Mouse (Mus musculus): Measurements from ENCODE around the gene Tor1aip2. TPM values are rescaled to one million over a fixed set of nuclear protein-coding genes. Genes with fewer than 3 reads are reported as not detected.
"Not testable (repeated sequence)": the region's sequence is repeated elsewhere in the genome, so short reads cannot be mapped to it uniquely, and the experiment has no call there.

The Tor1aip2 gene
- polyA plus RNA-seq, 1 experiment from 2014 or later = 91.7 TPM

DNA sequence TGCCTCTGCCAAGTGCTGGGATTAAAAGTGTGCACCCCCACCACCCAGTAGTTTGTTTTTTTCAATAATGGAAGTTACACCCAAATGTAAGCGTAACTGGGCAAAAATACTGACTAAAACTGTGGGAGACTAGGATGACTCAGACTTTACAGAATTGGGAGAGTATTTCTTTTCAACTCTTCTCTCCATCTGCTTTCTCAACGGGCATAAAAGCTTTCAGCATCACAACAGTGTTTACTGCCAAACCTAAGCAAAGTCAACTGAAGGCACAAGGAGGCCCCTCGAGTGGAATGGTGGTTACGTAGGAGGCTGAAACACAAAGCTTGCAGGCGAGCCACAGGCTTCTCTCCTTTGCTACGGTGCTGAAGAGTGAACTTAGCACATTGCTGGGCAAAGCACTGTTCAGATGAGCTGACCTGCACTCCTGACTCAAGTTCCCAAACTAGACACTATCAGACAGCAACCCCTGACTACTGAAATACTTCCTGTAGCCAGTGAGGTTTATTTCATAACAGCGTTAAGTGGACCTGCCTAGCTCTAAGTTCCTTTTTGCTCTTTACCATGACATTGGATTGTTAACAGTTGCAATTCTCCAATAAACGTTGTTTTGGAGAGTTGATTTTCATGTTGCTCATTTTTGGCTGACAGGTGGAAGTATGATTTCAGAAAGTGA, 10.2 kb upstream of the Tor1aip2 start:
- H3K9ac ChIP-seq = no peak overlapping the region
- WGBS = 86% methylated on average over 8 of the region's 8 CpGs
- peaks cover 29% of the 10 kb centered on the region for H3K36me3 ChIP-seq
- H3K4me1 ChIP-seq = no peaks in the 10 kb centered on the region
- H3K9me3 ChIP-seq (replicated peaks) = no peaks in the 10 kb centered on the region
- no peak overlapping the region for H3K4me3 ChIP-seq
- H3K27ac ChIP-seq = no peak overlapping the region
- no peaks in the 10 kb centered on the region for H3K27me3 ChIP-seq
- no peak for ATAC-seq (ENCODE audit: low FRiP score)
- no peak overlapping the region for H3K4me2 ChIP-seq (replicated peaks)

GRCm38 (mm10) chr1:156027849-156028248, 7.4 kb upstream of the Tor1aip2 start:
- H3K9me3 ChIP-seq (replicated peaks) = no peaks in the 10 kb centered on the region
- H3K27ac ChIP-seq = no peak overlapping the region
- no peaks in the 10 kb centered on the region for H3K4me1 ChIP-seq
- 95% methylated on average over 3 of the region's 3 CpGs for WGBS
- no peak overlapping the region for H3K9ac ChIP-seq
- no peak overlapping the region for H3K4me2 ChIP-seq (replicated peaks)
- no peaks in the 10 kb centered on the region for H3K27me3 ChIP-seq
- H3K36me3 ChIP-seq = peaks cover 45% of the 10 kb centered on the region
- no peak for ATAC-seq (ENCODE audit: low FRiP score)
- no peak overlapping the region for H3K4me3 ChIP-seq

DNA sequence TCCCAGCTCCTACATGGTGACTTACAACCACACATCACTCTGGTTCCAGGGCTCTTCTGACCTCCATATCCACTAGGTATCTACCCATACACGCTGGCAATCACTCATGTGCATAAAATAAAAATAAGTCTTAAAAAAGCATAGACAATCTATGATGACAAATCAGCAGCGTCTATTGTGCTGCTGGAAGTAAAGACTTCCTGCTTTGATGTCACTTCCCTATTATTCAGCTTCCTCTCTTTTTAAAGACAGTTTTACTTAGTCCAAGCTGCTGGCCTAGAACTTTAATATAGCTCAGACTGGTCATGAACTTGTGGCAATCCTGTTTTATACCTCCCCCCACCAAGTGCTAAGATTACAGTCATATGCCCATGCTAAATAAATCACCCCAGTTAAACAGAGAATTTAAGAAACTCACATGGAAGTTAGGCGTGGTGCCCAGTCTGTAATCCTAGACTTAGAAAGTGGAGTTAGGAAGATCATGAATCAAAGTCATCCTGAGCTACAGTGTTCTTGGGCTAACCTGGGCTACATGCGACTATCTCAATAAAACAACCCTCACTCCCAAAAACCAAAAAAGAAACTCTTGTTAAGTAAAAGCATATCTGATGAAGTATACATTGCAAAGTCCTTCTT, 6.7 kb upstream of the Tor1aip2 start:
- H3K4me2 ChIP-seq (replicated peaks) = no peak overlapping the region
- H3K9ac ChIP-seq = no peak overlapping the region
- no peak for ATAC-seq (ENCODE audit: low FRiP score)
- no peak overlapping the region for H3K27ac ChIP-seq
- H3K36me3 ChIP-seq = peaks cover 51% of the 10 kb centered on the region
- H3K27me3 ChIP-seq = no peaks in the 10 kb centered on the region
- H3K4me3 ChIP-seq = no peak overlapping the region
- no peaks in the 10 kb centered on the region for H3K4me1 ChIP-seq
- no peaks in the 10 kb centered on the region for H3K9me3 ChIP-seq (replicated peaks)
- 96% methylated on average over 4 of the region's 4 CpGs for WGBS

DNA sequence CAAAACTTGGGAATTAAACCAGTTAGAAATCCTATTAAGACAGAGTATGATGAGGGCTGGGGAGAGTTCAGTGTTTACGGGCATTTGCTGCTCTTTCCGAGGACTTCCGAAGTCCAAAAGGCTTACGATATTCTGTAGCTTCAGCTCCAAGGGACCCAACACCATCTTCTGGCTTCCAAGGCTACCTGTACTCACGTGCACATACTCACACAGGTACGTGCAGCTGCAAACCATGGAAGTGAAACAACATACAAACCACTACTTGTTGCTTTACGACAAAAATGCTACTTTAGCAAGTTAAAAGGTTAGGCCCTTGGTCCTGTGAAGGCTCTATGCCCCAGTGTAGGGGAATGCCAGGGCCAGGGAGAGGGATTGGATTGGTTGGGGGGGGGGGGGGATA, 1.3 kb upstream of the Tor1aip2 start:
- peaks cover 38% of the 10 kb centered on the region for H3K36me3 ChIP-seq
- H3K9me3 ChIP-seq (replicated peaks) = no peaks in the 10 kb centered on the region
- H3K4me2 ChIP-seq (replicated peaks) = no peak overlapping the region
- no peak overlapping the region for H3K4me3 ChIP-seq
- no peak overlapping the region for H3K9ac ChIP-seq
- no peaks in the 10 kb centered on the region for H3K27me3 ChIP-seq
- ATAC-seq (ENCODE audit: low FRiP score) = no peak
- no peak overlapping the region for H3K27ac ChIP-seq
- peaks cover 14% of the 10 kb centered on the region for H3K4me1 ChIP-seq
- 98% methylated on average over 7 of the region's 7 CpGs for WGBS

- no peak overlapping the region for H3K27ac ChIP-seq
These were observed 542 bp upstream of the Tor1aip2 start for GRCm38 (mm10) chr1:156034661-156035060.

GRCm38 (mm10) chr1:156035930-156036737, 931 bp downstream of the Tor1aip2 start, which contains the start of gene Tor1aip1:
Gene Tor1aip1 (minus strand): TSS chr1:156036480.
- Histone ChIP-seq H3K36me3 (peaks cover 21% of the 10 kb centered on the region), H3K9ac (peak within 1 kb of the TSS; percentile 89), H3K9me3 (replicated peaks) (no peaks in the 10 kb centered on the region), H3K27me3 (no peaks in the 10 kb centered on the region), H3K4me3 (peak within 1 kb of the TSS; percentile 77), H3K4me1 (peaks cover 14% of the 10 kb centered on the region), H3K4me2 (replicated peaks) (peak within 1 kb of the TSS; percentile 69), H3K27ac (peak within 1 kb of the TSS; percentile 99)
- under 1% methylated on average over 59 of the region's 59 CpGs for WGBS
- ATAC-seq (ENCODE audit: low FRiP score) = peak; percentile 96

More at GRCm38 (mm10) chr1:156034661-156035060, 542 bp upstream of the Tor1aip2 start:
- Histone ChIP-seq H3K9me3 (replicated peaks) (no peaks in the 10 kb centered on the region), H3K36me3 (peaks cover 33% of the 10 kb centered on the region), H3K4me1 (peaks cover 14% of the 10 kb centered on the region), H3K27me3 (no peaks in the 10 kb centered on the region), H3K9ac (peak overlapping the region; percentile 53), H3K4me3 (peak overlapping the region; percentile 77), H3K4me2 (replicated peaks) (peak overlapping the region; percentile 69)
- 45% methylated on average over 1 of the region's 1 CpGs for WGBS
- no peak for ATAC-seq (ENCODE audit: low FRiP score)

DNA sequence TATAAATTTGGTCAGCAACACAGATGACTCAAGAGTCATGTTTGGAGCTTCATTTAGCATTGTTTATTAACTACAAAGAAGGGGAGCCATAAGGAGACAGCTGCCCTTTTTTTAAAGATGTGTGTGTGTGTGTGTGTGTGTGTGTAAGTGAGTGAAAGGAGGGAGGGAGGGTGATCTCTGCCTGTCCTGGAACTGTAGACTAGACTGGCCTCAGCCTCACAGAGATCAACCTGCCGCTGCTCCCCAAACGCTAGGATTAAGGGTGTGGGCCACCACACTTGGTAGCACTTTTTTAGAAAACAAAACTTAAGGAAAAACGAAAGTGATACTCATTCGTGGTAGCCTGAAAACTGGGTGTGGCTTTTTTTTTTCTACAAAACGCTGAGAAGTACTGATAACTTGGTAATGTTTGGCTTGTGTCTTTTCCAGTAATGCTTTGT, 2.0 kb downstream of the Tor1aip2 start:
- Histone ChIP-seq H3K9ac (0 out of 2 replicates have a peak overlapping the region, but pooled peaks have one; percentile 19), H3K36me3 (peaks cover 14% of the 10 kb centered on the region), H3K4me1 (peaks cover 22% of the 10 kb centered on the region), H3K9me3 (replicated peaks) (no peaks in the 10 kb centered on the region), H3K27ac (no peak overlapping the region), H3K27me3 (no peaks in the 10 kb centered on the region), H3K4me2 (replicated peaks) (no peak overlapping the region), H3K4me3 (no peak overlapping the region)
- 69% methylated on average over 5 of the region's 5 CpGs for WGBS
- ATAC-seq (ENCODE audit: low FRiP score) = no peak

- WGBS = 68% methylated on average over 7 of the region's 7 CpGs
- not testable (repeated sequence) for H3K4me2 ChIP-seq (replicated peaks); H3K27ac ChIP-seq; H3K4me3 ChIP-seq; H3K36me3 ChIP-seq; H3K9me3 ChIP-seq (replicated peaks); H3K27me3 ChIP-seq; H3K9ac ChIP-seq; ATAC-seq (ENCODE audit: low FRiP score)
- peaks cover 18% of the 10 kb centered on the region for H3K4me1 ChIP-seq
These were observed 4.8 kb downstream of the Tor1aip2 start for GRCm38 (mm10) chr1:156039989-156040388.

DNA sequence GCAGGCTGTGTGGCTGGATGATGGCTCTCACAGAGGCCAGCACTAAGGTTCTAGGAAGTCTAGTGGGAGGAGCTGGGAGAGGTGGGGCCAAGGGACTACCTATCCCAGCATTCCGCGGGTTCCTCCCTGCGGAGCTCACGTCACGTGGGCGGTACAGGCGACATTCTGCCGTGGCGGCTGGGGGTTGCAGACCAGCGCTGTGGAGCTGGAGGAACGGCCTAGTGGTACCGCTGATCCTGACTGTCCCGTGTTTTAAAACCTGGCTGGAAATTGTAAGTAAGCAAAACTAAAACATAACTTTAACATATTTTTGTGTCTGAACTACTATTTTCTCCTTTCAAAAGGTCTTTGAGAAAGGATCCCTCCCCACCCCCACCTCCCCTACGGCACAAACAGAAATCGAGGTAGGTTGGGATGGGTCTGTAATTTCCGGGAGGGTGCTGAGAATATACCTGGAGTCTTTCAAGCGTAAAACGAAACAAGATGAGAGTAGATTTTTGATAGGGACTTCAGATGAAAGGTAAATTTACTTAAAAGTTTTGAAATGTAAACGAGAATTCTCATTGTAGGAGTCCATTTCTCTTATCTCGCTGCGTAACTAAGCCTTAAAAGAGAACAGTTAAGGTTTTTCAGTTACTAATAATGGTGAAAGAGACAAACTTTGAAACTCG, 5.7 kb downstream of the Tor1aip2 start:
- Histone ChIP-seq H3K4me3 (peak overlapping the region; percentile 48), H3K27ac (no peak overlapping the region), H3K9ac (peak overlapping the region; percentile 67), H3K4me2 (replicated peaks) (peak overlapping the region; percentile 54), H3K27me3 (no peaks in the 10 kb centered on the region), H3K36me3 (peaks cover 5% of the 10 kb centered on the region), H3K4me1 (peaks cover 18% of the 10 kb centered on the region), H3K9me3 (replicated peaks) (no peaks in the 10 kb centered on the region)
- ATAC-seq (ENCODE audit: low FRiP score) = peak; percentile 83
- WGBS = 3% methylated on average over 22 of the region's 22 CpGs

DNA sequence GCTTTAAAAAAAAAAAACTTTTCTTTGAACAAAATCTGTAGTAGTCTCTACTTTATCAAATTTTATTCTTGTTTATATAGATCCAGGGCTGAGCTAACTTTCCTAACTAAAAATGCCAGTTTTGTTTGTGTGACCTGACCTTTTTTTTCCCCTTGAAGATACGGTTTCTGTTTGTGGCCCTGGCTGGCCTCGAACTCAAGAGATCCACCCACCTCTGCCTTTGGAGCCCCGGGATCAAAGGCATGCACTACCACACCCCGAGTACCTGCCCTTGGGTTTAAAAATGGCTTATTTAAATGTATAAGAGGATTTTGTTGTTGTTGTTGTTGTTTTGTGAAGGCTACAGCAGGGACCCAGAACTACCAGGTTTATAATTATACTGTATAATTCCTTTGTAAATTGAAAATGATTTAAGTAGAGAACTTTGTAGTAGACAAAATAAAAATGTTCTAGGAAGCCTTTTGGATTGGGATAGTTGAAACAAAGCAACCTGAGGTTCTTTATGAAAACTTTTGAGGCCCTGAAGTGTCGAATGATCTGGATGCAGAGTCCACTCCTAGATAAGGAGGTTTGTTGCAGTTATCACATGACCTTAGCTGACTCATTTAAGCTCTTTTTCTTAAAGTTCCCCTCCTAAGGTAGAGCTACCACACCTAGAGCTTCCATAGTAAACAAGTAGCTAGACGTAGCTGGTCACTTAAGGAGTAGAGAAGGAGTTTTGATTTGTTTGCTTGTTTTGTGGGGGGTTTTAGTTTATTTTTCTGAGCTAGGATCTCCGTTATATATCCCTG, 6.4 kb downstream of the Tor1aip2 start:
- Histone ChIP-seq H3K27ac (no peak overlapping the region), H3K4me3 (peak overlapping the region; percentile 33), H3K4me1 (peaks cover 15% of the 10 kb centered on the region), H3K27me3 (no peaks in the 10 kb centered on the region), H3K9ac (peak overlapping the region; percentile 56; the same call in 1 of the 2 replicates), H3K36me3 (peaks cover 5% of the 10 kb centered on the region), H3K4me2 (replicated peaks) (peak overlapping the region; percentile 54), H3K9me3 (replicated peaks) (no peaks in the 10 kb centered on the region)
- WGBS = 48% methylated on average over 7 of the region's 7 CpGs
- ATAC-seq (ENCODE audit: low FRiP score) = no peak

GRCm38 (mm10) chr1:156042481-156042880, 7.3 kb downstream of the Tor1aip2 start:
- H3K27ac ChIP-seq = no peak overlapping the region
- WGBS = 95% methylated on average over 5 of the region's 5 CpGs
- H3K9me3 ChIP-seq (replicated peaks) = no peaks in the 10 kb centered on the region
- no peak overlapping the region for H3K9ac ChIP-seq
- ATAC-seq (ENCODE audit: low FRiP score) = no peak
- peaks cover 5% of the 10 kb centered on the region for H3K36me3 ChIP-seq
- H3K4me2 ChIP-seq (replicated peaks) = peak overlapping the region; percentile 54; the same call in 1 of the 2 replicates
- H3K4me1 ChIP-seq = peaks cover 13% of the 10 kb centered on the region
- H3K27me3 ChIP-seq = no peaks in the 10 kb centered on the region
- no peak overlapping the region for H3K4me3 ChIP-seq

Data from hindbrain, embryonic 12.5 days (tissue).